Comparison of ENCODE assay signal across 11 mouse cellular contexts in the genomic region with DNA sequence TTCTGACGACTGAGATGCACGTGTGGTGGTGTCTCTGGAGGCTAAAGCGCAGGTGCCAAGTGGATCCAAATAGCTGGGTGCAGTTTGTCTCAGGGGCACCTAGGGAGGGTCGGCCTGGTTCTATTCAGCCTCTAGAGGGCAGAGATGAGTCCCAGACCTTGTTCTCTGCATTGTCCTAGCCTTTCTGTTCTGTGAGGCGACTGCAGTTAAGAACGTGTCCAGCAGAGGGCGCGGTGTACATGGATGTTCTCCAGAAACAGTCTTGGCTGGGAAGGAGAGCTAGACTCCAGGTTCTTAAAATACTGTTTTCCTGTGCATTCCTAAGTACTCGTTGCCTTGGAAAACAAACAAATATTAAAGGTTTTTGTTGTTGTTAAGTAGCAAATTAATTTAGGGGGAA. TPM values are rescaled to one million over a fixed set of nuclear protein-coding genes. Genes with fewer than 3 reads are reported as not detected.
DNase-seq lines count a peak whose midpoint lies in the region; ATAC-seq and TF ChIP-seq lines count a peak whose summit lies in the region.
"Not testable (repeated sequence)": the region's sequence is repeated elsewhere in the genome, so short reads cannot be mapped to it uniquely, and the experiment has no call there.
"Had no signal": no experiment of that assay in that cellular context is flagged by ENCODE, and none has a peak within 500 bp of the region (broad histone marks: within the 10 kb centered on the region; RNA-seq: fewer than 3 reads in every experiment).

No protein-coding gene starts in this region.

- H3K27me3 ChIP-seq in midbrain, embryonic 13.5 days; stomach, postnatal 0 days (ENCODE audit: control insufficient read depth, insufficient read depth, low read length): not testable (repeated sequence)

- not testable (repeated sequence) for H3K4me1 ChIP-seq in midbrain, embryonic 13.5 days (replicated peaks); stomach, postnatal 0 days (replicated peaks; ENCODE audit: control insufficient read depth, insufficient read depth)

- H3K9me3 ChIP-seq in midbrain, embryonic 13.5 days; stomach, postnatal 0 days (ENCODE audit: control insufficient read depth, low read length): not testable (repeated sequence)

- ATAC-seq in midbrain, embryonic 13.5 days = 0 out of 2 replicates have a peak, but pooled peaks have one; percentile 43
- not testable (repeated sequence) for ATAC-seq in stomach, postnatal 0 days (ENCODE audit: low FRiP score, low TSS enrichment)

- not testable (repeated sequence) for H3K9ac ChIP-seq in midbrain, embryonic 13.5 days (replicated peaks); stomach, postnatal 0 days (ENCODE audit: low read length)

- WGBS in midbrain, embryonic 13.5 days = 27% methylated on average over 9 of the region's 9 CpGs
- WGBS in stomach, postnatal 0 days = 31% methylated on average over 6 of the region's 9 CpGs

- H3K4me3 ChIP-seq in midbrain, embryonic 13.5 days (replicated peaks); stomach, postnatal 0 days (ENCODE audit: low read depth, low read length): not testable (repeated sequence)

- DNase-seq in 416B (ENCODE audit: low read depth) = peak; percentile 1
- peak; percentile 55 to 67 for DNase-seq in adrenal gland, adult 18-20 months (ENCODE audit: low spot score in 2 of 2)
- peak; percentile 72 to 83 for DNase-seq in cerebellum, postnatal 36 days
- peak; percentile 48 to 71 for DNase-seq in gastrocnemius, postnatal 36 days
- DNase-seq in kidney, adult 8-10 months = peak; percentile 68 to 79
- DNase-seq in left cerebral cortex, adult 8-10 months (ENCODE audit: low spot score in 2 of 2) = peak; percentile 54 to 68
- not testable (repeated sequence) for DNase-seq in stomach, postnatal 0 days (ENCODE audit: low spot score)

- TF ChIP-seq EP300 in stomach, postnatal 0 days (optimal IDR thresholded peaks at IDR 0.05) = not testable (repeated sequence)

- TF ChIP-seq CTCF in stomach, postnatal 0 days (IDR thresholded peaks at IDR 0.05; ENCODE audit: low read depth) = peak; percentile 51

- not testable (repeated sequence) for H3K4me2 ChIP-seq in midbrain, embryonic 13.5 days (replicated peaks); stomach, postnatal 0 days (replicated peaks; ENCODE audit: low read depth)

- intact Hi-C loops in gastrocnemius, postnatal 36 days (cut with DNase I) = not testable (repeated sequence)

- H3K27ac ChIP-seq in midbrain, embryonic 13.5 days; stomach, postnatal 0 days (replicated peaks): not testable (repeated sequence)

- H3K36me3 ChIP-seq in midbrain, embryonic 13.5 days; stomach, postnatal 0 days (ENCODE audit: control insufficient read depth, insufficient read depth, low read length): not testable (repeated sequence)

RNA-seq across cellular contexts. Expression of a gene that starts 1.9 kb away (rescaled TPM):
- total RNA-seq in adrenal gland, adult 18-20 months (2021) = not detected
- total RNA-seq in gastrocnemius, postnatal 36 days (2021) = not detected
- total RNA-seq in left cerebral cortex, adult 8-10 months (2022) = not detected
- not detected in 2 replicates for polyA plus RNA-seq in midbrain, embryonic 13.5 days (2015; fragmentation: Nextera tagmentation; extraction: Ambion mirVana)
- not detected in 2 replicates for polyA plus RNA-seq in stomach, postnatal 0 days (2015; fragmentation: Nextera tagmentation; extraction: Ambion mirVana)
- total RNA-seq: granulocyte monocyte progenitor cell, adult 5-6 weeks had no signal
- polyA plus RNA-seq: kidney, embryonic 16.5 days had no signal

RNA-seq across cellular contexts. Expression of a gene that starts 27.7 kb away (rescaled TPM):
- total RNA-seq in adrenal gland, adult 18-20 months (2021) = not detected
- total RNA-seq in gastrocnemius, postnatal 36 days (2021) = not detected
- total RNA-seq in left cerebral cortex, adult 8-10 months (2022) = not detected
- polyA plus RNA-seq in midbrain, embryonic 13.5 days (2015; fragmentation: Nextera tagmentation; extraction: Ambion mirVana) = not detected in 2 replicates
- polyA plus RNA-seq in stomach, postnatal 0 days (2015; fragmentation: Nextera tagmentation; extraction: Ambion mirVana) = not detected in 2 replicates
- total RNA-seq: granulocyte monocyte progenitor cell, adult 5-6 weeks had no signal
- polyA plus RNA-seq: C2C12; kidney, embryonic 16.5 days had no signal

RNA-seq across cellular contexts. Expression of a gene that starts 43.4 kb away (rescaled TPM):
- not detected for total RNA-seq in adrenal gland, adult 18-20 months (2021)
- not detected for total RNA-seq in gastrocnemius, postnatal 36 days (2021)
- total RNA-seq in left cerebral cortex, adult 8-10 months (2022) = not detected
- polyA plus RNA-seq in midbrain, embryonic 13.5 days (2015; fragmentation: Nextera tagmentation; extraction: Ambion mirVana) = not detected in 2 replicates
- polyA plus RNA-seq in stomach, postnatal 0 days (2015; fragmentation: Nextera tagmentation; extraction: Ambion mirVana) = not detected in 2 replicates
- total RNA-seq: granulocyte monocyte progenitor cell, adult 5-6 weeks had no signal
- polyA plus RNA-seq: C2C12; kidney, embryonic 16.5 days had no signal
